24 mouse cellular contexts compared by ENCODE assay signal in genomic region chr3:130303597-130303996, GRCm38 (mm10).
DNase-seq lines count a peak whose midpoint lies in the region; ATAC-seq and TF ChIP-seq lines count a peak whose summit lies in the region.
"Had no signal": no experiment of that assay in that cellular context is flagged by ENCODE, and none has a peak within 500 bp of the region (broad histone marks: within the 10 kb centered on the region; RNA-seq: fewer than 3 reads in every experiment).

No protein-coding gene starts in this region.

- 0 out of 2 replicates have a peak, but pooled peaks cover 3% of the 10 kb centered on the region for H3K27me3 ChIP-seq in kidney, embryonic 15.5 days
- peaks cover 6% of the 10 kb centered on the region; the same call in 1 of the 2 replicates for H3K27me3 ChIP-seq in embryonic facial prominence, embryonic 10.5 days (replicated peaks; ENCODE audit: low read depth, poor library complexity, severe bottlenecking)
- H3K27me3 ChIP-seq in embryonic facial prominence, embryonic 15.5 days = no peaks in the 10 kb centered on the region
- H3K27me3 ChIP-seq in limb, embryonic 14.5 days (ENCODE audit: control insufficient read depth, insufficient read depth, low read length) = no peaks in the 10 kb centered on the region
- H3K27me3 ChIP-seq: heart, embryonic 15.5 days; hindbrain, embryonic 13.5 days; liver, embryonic 12.5 days; midbrain, embryonic 15.5 days; neural tube, embryonic 12.5 days had no signal

- 0 out of 2 replicates have a peak, but pooled peaks have one; percentile 36 for ATAC-seq in kidney, embryonic 15.5 days (replicated peaks; ENCODE audit: low FRiP score)
- no peak for ATAC-seq in embryonic facial prominence, embryonic 15.5 days (ENCODE audit: insufficient number of reproducible peaks, low FRiP score, low TSS enrichment, low read depth)
- ATAC-seq in limb, embryonic 14.5 days (ENCODE audit: low FRiP score, low read depth) = no peak
- ATAC-seq: forebrain, embryonic 16.5 days; inflammation-experienced regulatory T-cells, adult 6 months; liver, embryonic 12.5 days; midbrain, embryonic 15.5 days had no signal

- no peaks in the 10 kb centered on the region for H3K36me3 ChIP-seq in kidney, embryonic 15.5 days
- H3K36me3 ChIP-seq in embryonic facial prominence, embryonic 10.5 days (replicated peaks) = no peaks in the 10 kb centered on the region
- no peaks in the 10 kb centered on the region for H3K36me3 ChIP-seq in embryonic facial prominence, embryonic 15.5 days
- H3K36me3 ChIP-seq in limb, embryonic 14.5 days (ENCODE audit: control insufficient read depth, insufficient read depth, low read length) = no peaks in the 10 kb centered on the region
- H3K36me3 ChIP-seq: heart, embryonic 15.5 days; hindbrain, embryonic 13.5 days; liver, embryonic 12.5 days; midbrain, embryonic 15.5 days; neural tube, embryonic 12.5 days had no signal

- H3K27ac ChIP-seq in kidney, embryonic 15.5 days = no peak overlapping the region
- 0 out of 2 replicates have a peak overlapping the region, but pooled peaks have one; percentile 14 for H3K27ac ChIP-seq in embryonic facial prominence, embryonic 10.5 days (replicated peaks)
- no peak overlapping the region for H3K27ac ChIP-seq in embryonic facial prominence, embryonic 15.5 days (replicated peaks)
- no peak overlapping the region for H3K27ac ChIP-seq in limb, embryonic 14.5 days (replicated peaks; ENCODE audit: low read depth, low read length)
- H3K27ac ChIP-seq: heart, embryonic 15.5 days; hindbrain, embryonic 13.5 days; liver, embryonic 12.5 days; midbrain, embryonic 15.5 days; neural tube, embryonic 12.5 days had no signal

- 0 out of 2 replicates have a peak overlapping the region, but pooled peaks have one; percentile 6 for H3K4me3 ChIP-seq in kidney, embryonic 15.5 days (replicated peaks)
- 0 out of 2 replicates have a peak overlapping the region, but pooled peaks have one; percentile 25 for H3K4me3 ChIP-seq in embryonic facial prominence, embryonic 10.5 days
- H3K4me3 ChIP-seq in embryonic facial prominence, embryonic 15.5 days (replicated peaks) = no peak overlapping the region
- no peak overlapping the region for H3K4me3 ChIP-seq in limb, embryonic 14.5 days (replicated peaks; ENCODE audit: low read length)
- H3K4me3 ChIP-seq: heart, embryonic 15.5 days; hindbrain, embryonic 13.5 days; liver, embryonic 12.5 days; midbrain, embryonic 15.5 days; neural tube, embryonic 12.5 days had no signal

- no peak for DNase-seq in kidney, postnatal 10 days
- peak; percentile 48 for DNase-seq in embryonic facial prominence, embryonic 10.5 days (ENCODE audit: low spot score)
- DNase-seq in limb, embryonic 14.5 days (ENCODE audit: low spot score) = no peak
- no peak for DNase-seq in adrenal gland, postnatal 4 days (ENCODE audit: low spot score in 2 of 2)
- DNase-seq in adrenal gland, adult (ENCODE audit: inconsistent age in 2 of 2, low spot score in 1 of 2) = no peak
- DNase-seq: adrenal gland, adult 2 months; cerebellum, adult 2 months; cerebellum, postnatal 25 days; gastrocnemius, postnatal 25 days; heart, postnatal 36 days; kidney, adult 2 months; lung, adult 18-20 months; lung, postnatal 4 days; right cerebral cortex, postnatal 14 days; spleen, adult 18-20 months had no signal

- H3K4me2 ChIP-seq in kidney, embryonic 15.5 days = peak overlapping the region; percentile 40
- 0 out of 2 replicates have a peak overlapping the region, but pooled peaks have one; percentile 21 for H3K4me2 ChIP-seq in embryonic facial prominence, embryonic 15.5 days (replicated peaks)
- H3K4me2 ChIP-seq in limb, embryonic 14.5 days (replicated peaks; ENCODE audit: low read depth, low read length, severe bottlenecking) = peak overlapping the region; percentile 30; the same call in 1 of the 2 replicates
- H3K4me2 ChIP-seq: heart, embryonic 15.5 days; hindbrain, embryonic 13.5 days; liver, embryonic 12.5 days; midbrain, embryonic 15.5 days; neural tube, embryonic 12.5 days had no signal

- TF ChIP-seq POLR2A in limb, embryonic 14.5 days (IDR thresholded peaks at IDR 0.05; ENCODE audit: borderline replicate concordance, extremely low read depth, insufficient read depth, insufficient read length) = no peak

- peaks cover 5% of the 10 kb centered on the region; the same call in 1 of the 2 replicates for H3K4me1 ChIP-seq in kidney, embryonic 15.5 days
- H3K4me1 ChIP-seq in embryonic facial prominence, embryonic 10.5 days = peaks cover 32% of the 10 kb centered on the region
- 0 out of 2 replicates have a peak, but pooled peaks cover 7% of the 10 kb centered on the region for H3K4me1 ChIP-seq in embryonic facial prominence, embryonic 15.5 days
- 0 out of 2 replicates have a peak, but pooled peaks cover 6% of the 10 kb centered on the region for H3K4me1 ChIP-seq in limb, embryonic 14.5 days (ENCODE audit: control insufficient read depth, insufficient read depth, low read length)
- H3K4me1 ChIP-seq: heart, embryonic 15.5 days; liver, embryonic 12.5 days; neural tube, embryonic 12.5 days had no signal

- no peak overlapping the region for H3K9ac ChIP-seq in kidney, embryonic 15.5 days
- H3K9ac ChIP-seq in embryonic facial prominence, embryonic 15.5 days = no peak overlapping the region
- no peak overlapping the region for H3K9ac ChIP-seq in limb, embryonic 14.5 days (ENCODE audit: low read depth, low read length, severe bottlenecking)
- H3K9ac ChIP-seq: heart, embryonic 15.5 days; hindbrain, embryonic 13.5 days; liver, embryonic 12.5 days; midbrain, embryonic 15.5 days; neural tube, embryonic 12.5 days had no signal

- no peaks in the 10 kb centered on the region for H3K9me3 ChIP-seq in kidney, embryonic 15.5 days (replicated peaks)
- H3K9me3 ChIP-seq in embryonic facial prominence, embryonic 10.5 days = no peaks in the 10 kb centered on the region
- no peaks in the 10 kb centered on the region for H3K9me3 ChIP-seq in embryonic facial prominence, embryonic 15.5 days (replicated peaks)
- H3K9me3 ChIP-seq in limb, embryonic 14.5 days (ENCODE audit: control insufficient read depth, low read length) = no peaks in the 10 kb centered on the region
- H3K9me3 ChIP-seq: heart, embryonic 15.5 days; hindbrain, embryonic 13.5 days; liver, embryonic 12.5 days; midbrain, embryonic 15.5 days; neural tube, embryonic 12.5 days had no signal

- 30% methylated on average over 12 of the region's 12 CpGs for WGBS in kidney, embryonic 15.5 days
- WGBS in embryonic facial prominence, embryonic 10.5 days = 39% methylated on average over 12 of the region's 12 CpGs
- WGBS in embryonic facial prominence, embryonic 15.5 days = 30% methylated on average over 12 of the region's 12 CpGs
- 16% methylated on average over 12 of the region's 12 CpGs for WGBS in limb, embryonic 14.5 days

Comparison
In these comparisons a context has a peak if more than half of its experiments do, and no peak if none do; other contexts are left out.
1. H3K4me3 ChIP-seq: peak in kidney, embryonic 15.5 days (single experiment) and embryonic facial prominence, embryonic 10.5 days (single experiment); none in embryonic facial prominence, embryonic 15.5 days (single experiment) and limb, embryonic 14.5 days (single experiment).
2. Peak in every context shown above with its lines, with median percentiles within 50 percentile points of each other: H3K4me2 ChIP-seq.